Mouse (Mus musculus) kidney, embryonic 15.5 days (tissue): Measurements from ENCODE around the gene Rpl41. TPM values are rescaled to one million over a fixed set of nuclear protein-coding genes. Genes with fewer than 3 reads are reported as not detected.
"Not testable (repeated sequence)": the region's sequence is repeated elsewhere in the genome, so short reads cannot be mapped to it uniquely, and the experiment has no call there.

ENCODE experiments used
- ATAC-seq: fragments of 200-750 bp; cut with Nextera tagmentation; replicated peaks from 2 replicates; pipeline ENCODE4 v1.8.0; 2017; ENCODE audit warnings: moderate TSS enrichment; ENCODE audit not compliant: low FRiP score
- H3K27ac ChIP-seq: fragments of 300-500 bp; sonication (generic); 2 replicates; pipeline ENCODE4 v1.5.1; 2015; ENCODE audit warnings: mild to moderate bottlenecking, inconsistent platforms
- H3K27me3 ChIP-seq: fragments of 300-500 bp; sonication (generic); 2 replicates; pipeline ENCODE4 v1.6.1; 2015; ENCODE audit warnings: inconsistent platforms
- H3K36me3 ChIP-seq: fragments of 300-500 bp; sonication (generic); 2 replicates; pipeline ENCODE4 v1.6.1; 2015; ENCODE audit warnings: inconsistent platforms
- H3K4me1 ChIP-seq: fragments of 300-500 bp; sonication (generic); 2 replicates; pipeline ENCODE4 v1.6.1; 2015; ENCODE audit warnings: inconsistent platforms
- H3K4me2 ChIP-seq: fragments of 300-500 bp; sonication (generic); 2 replicates; pipeline ENCODE4 v1.6.1; 2015; ENCODE audit warnings: moderate library complexity, mild to moderate bottlenecking, inconsistent platforms
- H3K4me3 ChIP-seq: fragments of 300-500 bp; sonication (generic); replicated peaks from 2 replicates; pipeline ENCODE4 v1.5.1; 2015; ENCODE audit warnings: mild to moderate bottlenecking, inconsistent platforms
- H3K9ac ChIP-seq: fragments of 300-500 bp; sonication (generic); 2 replicates; pipeline ENCODE4 v1.6.1; 2015; ENCODE audit warnings: mild to moderate bottlenecking, inconsistent platforms
- H3K9me3 ChIP-seq: fragments of 300-500 bp; sonication (generic); replicated peaks from 2 replicates; pipeline ENCODE4 v1.6.1; 2016; ENCODE audit warnings: inconsistent platforms
- WGBS: fragments of 180-500 bp; shearing (Covaris S2); methylation state at CpG from one replicate; pipeline ENCODE4 v1.1.7; 2015; ENCODE audit warnings: mixed read lengths; 5-methylcytosine and 5-hydroxymethylcytosine counted together
- polyA plus RNA-seq: library from polyadenylated mRNA; unstranded; fragments of >200 nt; fragmentation: Nextera tagmentation; extraction: Ambion mirVana; gene quantifications from 2 replicates; pipeline ENCODE4 v1.2.1, GENCODE M21; 2015

Gene Rpl41
- polyA plus RNA-seq, 1 experiment from 2014 or later = 4,214 TPM

- WGBS = 90% methylated on average over 11 of the region's 11 CpGs
- not testable (repeated sequence) for H3K9me3 ChIP-seq, H3K4me3 ChIP-seq, H3K4me2 ChIP-seq, ATAC-seq, H3K27ac ChIP-seq, H3K36me3 ChIP-seq, H3K9ac ChIP-seq, H3K27me3 ChIP-seq
- peaks cover 18% of the 10 kb centered on the region for H3K4me1 ChIP-seq
These were observed 1.2 kb upstream of the Rpl41 start for GRCm38 (mm10) chr10:128550144-128550823.

- not testable (repeated sequence) for H3K9me3 ChIP-seq, ATAC-seq, H3K27me3 ChIP-seq, H3K9ac ChIP-seq
- peak overlapping the region; percentile 95 for H3K27ac ChIP-seq
- 66% methylated on average over 6 of the region's 6 CpGs for WGBS
- H3K4me1 ChIP-seq = peaks cover 18% of the 10 kb centered on the region
- peak overlapping the region; percentile 84 for H3K4me2 ChIP-seq
- H3K4me3 ChIP-seq = peak overlapping the region; percentile 75; the same call in 1 of the 2 replicates
- peaks cover 13% of the 10 kb centered on the region for H3K36me3 ChIP-seq
These were observed 565 bp upstream of the Rpl41 start for GRCm38 (mm10) chr10:128549682-128550057.

GRCm38 (mm10) chr10:128548051-128548791, 884 bp downstream of the Rpl41 start:
- Histone ChIP-seq H3K4me3 (peak overlapping the region; percentile 75), H3K4me1 (peaks cover 21% of the 10 kb centered on the region), H3K36me3 (peaks cover 27% of the 10 kb centered on the region), H3K4me2 (peak overlapping the region; percentile 84), H3K27ac (peak overlapping the region; percentile 95), H3K9ac (peak overlapping the region; percentile 81)
- under 1% methylated on average over 30 of the region's 30 CpGs for WGBS
- not testable (repeated sequence) for H3K27me3 ChIP-seq, H3K9me3 ChIP-seq, ATAC-seq

GRCm38 (mm10) chr10:128547361-128548032, 1.6 kb downstream of the Rpl41 start, which contains the start of gene Zc3h10:
TSS of gene Zc3h10 (minus strand) at chr10:128547774.
- ATAC-seq = peak; percentile 92
- WGBS = under 1% methylated on average over 42 of the region's 50 CpGs
- Histone ChIP-seq H3K9me3 (no peaks in the 10 kb centered on the region), H3K4me1 (peaks cover 23% of the 10 kb centered on the region), H3K36me3 (peaks cover 35% of the 10 kb centered on the region), H3K27me3 (no peaks in the 10 kb centered on the region), H3K4me3 (peak within 1 kb of the TSS; percentile 75), H3K9ac (peak within 1 kb of the TSS; percentile 81), H3K4me2 (peak within 1 kb of the TSS; percentile 84), H3K27ac (peak within 1 kb of the TSS; percentile 95)

- no peaks in the 10 kb centered on the region for H3K9me3 ChIP-seq
- peaks cover 41% of the 10 kb centered on the region for H3K36me3 ChIP-seq
- ATAC-seq = no peak
- peak overlapping the region; percentile 70 for H3K9ac ChIP-seq
- H3K4me1 ChIP-seq = peaks cover 23% of the 10 kb centered on the region
- 23% methylated on average over 7 of the region's 7 CpGs for WGBS
- peak overlapping the region; percentile 75 for H3K4me3 ChIP-seq
- no peaks in the 10 kb centered on the region for H3K27me3 ChIP-seq
- H3K27ac ChIP-seq = peak overlapping the region; percentile 95
- H3K4me2 ChIP-seq = peak overlapping the region; percentile 84
These were observed 2.3 kb downstream of the Rpl41 start for GRCm38 (mm10) chr10:128546787-128547186.

GRCm38 (mm10) chr10:128546361-128546760, 2.7 kb downstream of the Rpl41 start:
- peak overlapping the region; percentile 84 for H3K4me2 ChIP-seq
- H3K36me3 ChIP-seq = peaks cover 43% of the 10 kb centered on the region
- H3K27ac ChIP-seq = peak overlapping the region; percentile 95
- H3K4me1 ChIP-seq = peaks cover 23% of the 10 kb centered on the region
- no peaks in the 10 kb centered on the region for H3K27me3 ChIP-seq
- H3K9me3 ChIP-seq = no peaks in the 10 kb centered on the region
- ATAC-seq = no peak
- 13% methylated on average over 4 of the region's 4 CpGs for WGBS
- peak overlapping the region; percentile 75 for H3K4me3 ChIP-seq
- peak overlapping the region; percentile 70 for H3K9ac ChIP-seq

- WGBS = 71% methylated on average over 3 of the region's 3 CpGs
- H3K9me3 ChIP-seq = no peaks in the 10 kb centered on the region
- no peak overlapping the region for H3K27ac ChIP-seq
- no peaks in the 10 kb centered on the region for H3K27me3 ChIP-seq
- H3K9ac ChIP-seq = no peak overlapping the region
- ATAC-seq = no peak
- peaks cover 23% of the 10 kb centered on the region for H3K4me1 ChIP-seq
- no peak overlapping the region for H3K4me2 ChIP-seq
- H3K4me3 ChIP-seq = 0 out of 2 replicates have a peak overlapping the region, but pooled peaks have one; percentile 75
- peaks cover 44% of the 10 kb centered on the region for H3K36me3 ChIP-seq
These were observed 3.6 kb downstream of the Rpl41 start for GRCm38 (mm10) chr10:128545570-128545898.

- H3K4me3 ChIP-seq = no peak overlapping the region
- H3K9ac ChIP-seq = no peak overlapping the region
- H3K4me1 ChIP-seq = peaks cover 23% of the 10 kb centered on the region
- ATAC-seq = no peak
- no peak overlapping the region for H3K27ac ChIP-seq
- peaks cover 44% of the 10 kb centered on the region for H3K36me3 ChIP-seq
- no peaks in the 10 kb centered on the region for H3K27me3 ChIP-seq
- 94% methylated on average over 37 of the region's 37 CpGs for WGBS
- no peaks in the 10 kb centered on the region for H3K9me3 ChIP-seq
- H3K4me2 ChIP-seq = no peak overlapping the region
These were observed 4.2 kb downstream of the Rpl41 start for GRCm38 (mm10) chr10:128544674-128545569.

- no peak overlapping the region for H3K4me3 ChIP-seq
- peaks cover 44% of the 10 kb centered on the region for H3K36me3 ChIP-seq
- H3K4me2 ChIP-seq = no peak overlapping the region
- 93% methylated on average over 15 of the region's 15 CpGs for WGBS
- peaks cover 20% of the 10 kb centered on the region for H3K4me1 ChIP-seq
- ATAC-seq = no peak
- H3K27me3 ChIP-seq = no peaks in the 10 kb centered on the region
- no peak overlapping the region for H3K9ac ChIP-seq
- H3K9me3 ChIP-seq = no peaks in the 10 kb centered on the region
- no peak overlapping the region for H3K27ac ChIP-seq
These were observed 4.9 kb downstream of the Rpl41 start for GRCm38 (mm10) chr10:128544151-128544657.

GRCm38 (mm10) chr10:128543100-128543499, 6.0 kb downstream of the Rpl41 start:
- Histone ChIP-seq H3K36me3 (peaks cover 44% of the 10 kb centered on the region), H3K4me1 (peaks cover 20% of the 10 kb centered on the region), H3K27me3 (no peaks in the 10 kb centered on the region), H3K9ac (no peak overlapping the region), H3K9me3 (no peaks in the 10 kb centered on the region), H3K4me2 (no peak overlapping the region), H3K27ac (no peak overlapping the region), H3K4me3 (no peak overlapping the region)
- no peak for ATAC-seq
- WGBS = 68% methylated on average over 2 of the region's 2 CpGs

GRCm38 (mm10) chr10:128538340-128538870, 10.7 kb downstream of the Rpl41 start:
- Histone ChIP-seq H3K27me3 (no peaks in the 10 kb centered on the region), H3K4me1 (peaks cover 14% of the 10 kb centered on the region), H3K9ac (no peak overlapping the region), H3K4me3 (no peak overlapping the region), H3K36me3 (peaks cover 18% of the 10 kb centered on the region), H3K27ac (no peak overlapping the region), H3K9me3 (no peaks in the 10 kb centered on the region), H3K4me2 (no peak overlapping the region)
- WGBS = 88% methylated on average over 1 of the region's 1 CpGs
- ATAC-seq = no peak
